Mouse (Mus musculus): ENCODE measurements around the gene Zfp292. TPM values are rescaled to one million over a fixed set of nuclear protein-coding genes. Genes with fewer than 3 reads are reported as not detected.
"Not testable (repeated sequence)": the region's sequence is repeated elsewhere in the genome, so short reads cannot be mapped to it uniquely, and the experiment has no call there.

The Zfp292 gene
- total RNA-seq (2015; ENCODE audit: low replicate concordance) (9.2 and 10.4 TPM in 2 replicates), total RNA-seq (2017; ENCODE audit: low replicate concordance) (6.4 and 7.8 TPM in 2 replicates)

DNA sequence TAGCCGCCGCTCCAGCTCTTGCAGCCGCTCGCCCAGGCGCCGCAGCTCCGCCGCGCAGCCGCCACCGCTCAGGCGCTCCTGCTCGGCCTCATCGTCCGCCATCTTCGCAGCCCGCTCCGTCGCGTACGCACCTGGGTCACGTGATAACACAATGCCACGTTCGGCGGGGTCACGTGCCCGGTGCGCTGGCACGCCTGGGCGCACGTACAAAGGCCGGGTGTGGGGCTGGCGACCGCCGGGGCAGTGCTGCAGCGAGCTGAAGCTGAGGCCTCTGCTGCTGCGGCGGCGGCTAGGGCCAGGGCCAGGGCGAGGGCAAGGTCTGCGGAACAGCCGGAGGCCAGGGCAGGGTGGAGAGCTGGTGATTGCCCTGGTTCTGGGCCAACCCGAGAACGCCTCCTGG, at the start of gene Zfp292:
TSS of gene Zfp292 (minus strand) at position 143 of the 400 bp plus-strand sequence.
- peak; percentile 90 for ATAC-seq (replicated peaks; ENCODE audit: low FRiP score, poor library complexity, severe bottlenecking)

DNA sequence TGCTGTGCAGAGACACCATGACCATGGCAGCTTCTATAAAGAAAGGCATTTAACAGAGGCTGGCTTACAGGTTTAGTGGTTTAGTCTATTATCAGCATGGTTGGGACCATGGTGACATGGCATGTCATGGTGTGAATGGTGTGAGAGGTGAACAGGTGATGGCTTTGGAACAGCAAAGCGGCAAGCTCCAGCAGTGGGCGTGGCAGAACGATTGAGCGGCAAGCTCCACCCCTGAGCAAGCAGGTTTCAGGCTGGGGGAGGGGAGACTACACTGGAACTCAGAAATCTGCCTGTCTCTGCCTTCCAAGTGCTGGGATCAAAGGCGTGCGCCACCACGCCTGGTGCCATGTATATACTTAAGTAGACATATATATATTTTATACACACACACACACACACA, 45.6 kb upstream of the Zfp292 start:
- not testable (repeated sequence) for ATAC-seq (replicated peaks; ENCODE audit: low FRiP score, poor library complexity, severe bottlenecking)

DNA sequence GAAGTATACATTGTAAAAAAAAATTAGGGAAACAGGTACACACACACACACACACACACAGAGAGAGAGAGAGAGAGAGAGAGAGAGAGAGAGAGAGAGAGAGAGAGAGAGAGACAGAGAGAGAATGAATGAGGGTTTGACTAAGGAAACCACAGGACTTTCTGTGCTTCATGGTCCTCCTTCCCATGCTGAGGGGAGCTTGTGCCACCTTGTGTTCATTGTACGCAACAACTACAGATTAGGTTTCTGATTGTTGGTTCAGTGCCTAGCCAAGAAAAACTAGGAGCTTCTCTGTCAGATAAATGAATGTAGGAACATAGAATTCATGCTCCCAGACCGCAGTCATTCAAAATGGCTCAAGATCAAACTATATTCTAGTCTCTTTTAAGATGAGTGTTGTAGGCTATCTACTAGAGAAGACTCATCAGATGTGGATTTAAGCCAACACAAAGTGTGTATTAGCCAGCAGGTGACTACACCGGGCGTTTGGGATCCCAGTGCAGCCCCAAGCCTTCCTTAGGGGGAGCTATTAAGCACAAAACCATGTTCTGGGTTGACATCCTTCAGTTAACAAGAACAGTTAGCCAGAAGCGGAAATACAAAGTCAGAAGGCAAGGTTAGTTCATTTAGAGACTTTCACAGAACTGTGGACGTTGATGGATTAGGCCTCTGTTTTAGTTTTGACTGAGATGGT, 39.6 kb upstream of the Zfp292 start:
- no peak for ATAC-seq (replicated peaks; ENCODE audit: low FRiP score, poor library complexity, severe bottlenecking)

DNA sequence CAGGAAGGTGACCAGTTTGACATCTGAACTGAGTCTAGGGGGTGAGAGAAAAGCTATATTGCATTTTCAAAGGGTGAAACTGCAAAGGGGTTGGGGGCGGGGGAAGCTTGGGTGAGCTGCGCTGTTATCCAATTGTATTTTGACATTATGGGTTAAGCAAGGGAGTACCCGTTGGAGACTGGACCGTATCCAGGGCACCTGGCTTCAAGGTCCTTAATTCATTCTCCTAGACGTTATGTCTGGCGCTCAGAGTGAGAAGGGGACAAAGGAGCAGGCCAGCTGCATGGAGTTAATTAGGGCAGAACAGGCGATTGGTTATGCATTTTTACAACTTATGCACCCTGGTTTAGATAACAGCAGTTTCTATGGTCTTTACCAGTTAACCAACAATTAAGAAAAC, 34.6 kb upstream of the Zfp292 start:
- no peak for ATAC-seq (replicated peaks; ENCODE audit: low FRiP score, poor library complexity, severe bottlenecking)

DNA sequence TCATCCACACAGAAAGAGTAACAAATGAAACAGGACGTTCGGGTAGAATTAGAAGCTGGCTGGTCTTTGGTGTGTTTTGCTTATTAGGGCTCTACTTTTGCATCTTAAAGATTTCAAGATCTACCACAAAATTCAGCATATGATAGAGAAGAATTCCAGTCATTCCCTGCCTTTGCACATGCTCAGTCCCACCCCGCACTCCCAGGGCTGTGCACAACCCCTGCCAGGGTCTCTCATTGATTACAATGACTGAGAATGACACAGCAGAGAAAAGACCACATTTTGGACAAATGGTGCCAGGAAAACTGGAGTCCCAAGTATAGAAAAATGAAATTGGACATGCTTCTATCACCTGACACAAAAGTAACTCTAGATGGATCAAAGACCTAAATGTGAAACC, 29.4 kb upstream of the Zfp292 start:
- ATAC-seq (replicated peaks; ENCODE audit: low FRiP score, poor library complexity, severe bottlenecking): no peak

DNA sequence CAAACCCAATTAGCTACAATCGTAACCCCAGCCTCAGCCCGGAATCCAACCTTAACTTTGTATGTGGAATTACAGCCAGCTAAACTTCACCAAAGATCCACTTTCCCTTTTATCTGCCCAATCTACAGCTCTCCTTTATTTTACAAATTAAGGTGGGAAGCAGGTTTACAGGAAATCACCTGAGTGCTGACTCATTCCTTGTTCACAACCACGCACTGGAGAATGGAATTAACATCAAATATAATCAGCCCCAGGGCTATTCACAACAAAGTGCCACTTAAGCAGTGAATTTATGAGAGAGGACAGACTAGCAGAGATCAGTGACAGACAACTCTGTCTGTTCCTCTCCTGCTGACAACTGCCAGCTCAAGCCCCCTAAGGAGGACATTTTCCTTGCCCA, 28.6 kb upstream of the Zfp292 start:
- no peak for ATAC-seq (replicated peaks; ENCODE audit: low FRiP score, poor library complexity, severe bottlenecking)

DNA sequence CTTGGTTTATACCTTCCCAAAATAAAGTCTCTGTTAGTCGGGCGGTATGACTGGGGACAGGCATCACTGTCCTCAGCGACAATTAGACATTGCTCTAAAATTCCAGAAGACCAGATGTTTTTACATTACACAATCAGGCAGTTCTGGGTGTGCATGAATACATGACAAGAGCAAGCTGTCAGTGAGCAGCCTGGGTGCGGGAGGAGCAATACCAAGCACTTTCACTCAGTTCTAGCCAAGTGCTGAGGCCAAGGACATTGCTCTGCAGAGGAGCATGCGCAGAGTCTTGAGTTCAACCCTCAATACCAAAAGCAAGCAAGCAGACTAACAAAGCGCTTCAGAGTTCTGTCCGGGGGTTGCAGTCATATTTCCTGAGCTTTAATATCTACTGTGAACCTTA, 25.4 kb upstream of the Zfp292 start:
- ATAC-seq (replicated peaks; ENCODE audit: low FRiP score, poor library complexity, severe bottlenecking): no peak

DNA sequence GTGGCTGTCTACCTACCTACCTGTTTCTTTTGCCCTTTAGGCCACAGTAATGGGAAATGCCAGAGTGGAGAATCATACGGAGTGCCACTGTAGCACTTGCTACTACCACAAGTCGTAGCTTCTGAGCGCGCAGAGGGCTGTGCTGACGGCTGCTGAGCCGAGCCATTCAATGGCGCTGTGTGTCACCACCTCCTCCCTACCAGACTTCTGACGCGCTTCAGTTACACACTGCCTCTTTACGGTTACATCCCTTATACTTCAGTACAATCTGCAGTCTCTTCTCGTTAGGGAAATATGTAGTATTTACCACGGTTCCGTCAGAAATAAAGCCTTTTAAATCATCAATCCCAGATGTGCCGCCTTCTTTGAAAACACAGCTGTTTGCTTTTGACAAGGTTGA, 24.3 kb upstream of the Zfp292 start:
- ATAC-seq (replicated peaks; ENCODE audit: low FRiP score, poor library complexity, severe bottlenecking): no peak

DNA sequence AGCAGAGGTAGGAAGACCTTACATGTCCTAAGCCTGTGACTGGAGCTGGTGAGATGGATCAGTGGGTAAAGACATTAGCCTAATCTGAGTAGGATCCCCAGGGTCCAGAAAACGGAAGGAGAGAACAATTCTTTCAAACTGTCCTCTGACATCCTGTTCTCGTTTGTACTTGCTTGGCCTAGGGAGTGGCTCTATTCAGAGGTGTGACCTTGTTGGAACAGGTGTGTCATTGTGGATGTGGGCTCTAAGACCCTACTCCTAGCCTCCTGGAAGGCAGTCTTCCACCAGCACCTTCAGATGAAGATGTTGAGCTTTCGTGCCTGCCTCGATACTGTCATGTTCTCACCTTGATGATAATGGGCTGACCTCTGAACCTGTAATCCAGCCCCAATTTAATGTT, 23.4 kb upstream of the Zfp292 start:
- ATAC-seq (replicated peaks; ENCODE audit: low FRiP score, poor library complexity, severe bottlenecking): no peak

DNA sequence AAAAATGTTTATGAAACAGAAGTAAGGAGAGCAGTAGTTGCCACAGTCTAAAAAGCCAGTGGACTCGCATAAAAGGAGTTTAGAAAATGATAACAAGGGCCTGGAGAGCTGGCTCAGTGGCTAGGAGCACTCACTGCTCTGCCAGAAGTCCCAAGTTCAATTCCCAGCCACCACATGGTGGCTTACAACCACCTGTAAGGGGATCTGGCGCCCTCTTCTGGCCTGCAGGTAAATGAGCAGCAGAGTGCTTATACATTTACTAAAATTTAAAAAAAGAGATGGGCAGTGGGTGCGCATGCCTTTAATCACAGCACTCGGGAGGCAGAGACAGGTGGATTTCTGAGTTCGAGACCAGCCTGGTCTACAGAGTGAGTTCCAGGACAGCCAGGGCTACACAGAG, 22.6 kb upstream of the Zfp292 start:
- no peak for ATAC-seq (replicated peaks; ENCODE audit: low FRiP score, poor library complexity, severe bottlenecking)

DNA sequence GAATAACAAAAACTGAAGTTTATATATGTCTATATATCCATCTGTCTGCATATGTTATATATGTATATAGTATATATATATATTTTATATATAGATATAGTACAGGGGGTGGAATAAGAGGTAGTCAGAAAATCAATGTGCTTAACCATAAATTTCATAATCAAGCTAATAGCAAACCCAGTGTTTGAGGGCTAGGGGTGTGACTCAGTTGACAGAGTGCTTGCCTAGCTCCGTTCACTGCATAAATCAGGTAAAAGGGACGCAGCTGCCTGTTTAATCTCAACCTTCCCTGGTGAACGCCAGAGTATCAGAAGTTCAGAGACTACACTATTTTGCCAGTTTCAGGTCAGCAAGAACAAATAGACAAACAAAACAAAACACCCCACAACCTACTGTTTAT, 18.8 kb upstream of the Zfp292 start:
- ATAC-seq (replicated peaks; ENCODE audit: low FRiP score, poor library complexity, severe bottlenecking): not testable (repeated sequence)

DNA sequence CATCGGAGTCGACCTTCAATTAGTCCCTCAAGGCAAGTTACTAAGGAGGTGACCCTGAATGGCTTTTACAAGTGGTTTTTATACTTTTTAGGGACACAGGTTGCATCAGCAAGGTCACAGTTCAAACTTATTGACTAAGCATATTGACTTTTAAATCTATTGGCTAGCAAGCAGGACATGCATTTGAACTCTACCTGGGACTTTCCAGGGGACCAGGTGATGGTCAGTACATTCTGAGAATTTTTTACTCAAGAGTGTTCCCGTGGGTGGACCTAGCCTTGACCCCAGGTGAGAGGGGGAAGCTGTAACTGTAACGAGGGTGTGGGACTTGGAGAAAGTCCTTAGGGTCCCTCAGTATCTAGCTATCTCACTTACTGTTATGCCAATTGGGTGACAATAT, 18.4 kb upstream of the Zfp292 start:
- ATAC-seq (replicated peaks; ENCODE audit: low FRiP score, poor library complexity, severe bottlenecking): no peak

DNA sequence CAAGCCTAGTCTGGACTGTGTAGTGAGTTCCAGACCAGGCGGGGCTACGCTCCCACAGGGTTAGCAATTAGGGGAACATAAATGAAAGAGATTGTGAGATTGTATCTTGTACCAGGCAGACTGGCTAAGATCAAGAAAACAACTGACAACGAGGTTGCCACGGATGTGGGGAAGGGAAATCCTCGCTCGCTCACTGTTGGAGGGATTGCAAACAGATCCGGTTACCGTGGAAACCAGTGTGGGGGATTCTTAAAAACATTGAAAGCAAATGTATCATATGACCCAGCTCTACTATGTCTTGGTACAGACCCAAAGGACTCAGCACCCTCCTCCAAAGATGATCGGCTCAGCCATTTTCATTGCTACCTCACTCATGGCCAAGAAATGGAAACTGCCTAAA, 17.4 kb upstream of the Zfp292 start:
- no peak for ATAC-seq (replicated peaks; ENCODE audit: low FRiP score, poor library complexity, severe bottlenecking)

DNA sequence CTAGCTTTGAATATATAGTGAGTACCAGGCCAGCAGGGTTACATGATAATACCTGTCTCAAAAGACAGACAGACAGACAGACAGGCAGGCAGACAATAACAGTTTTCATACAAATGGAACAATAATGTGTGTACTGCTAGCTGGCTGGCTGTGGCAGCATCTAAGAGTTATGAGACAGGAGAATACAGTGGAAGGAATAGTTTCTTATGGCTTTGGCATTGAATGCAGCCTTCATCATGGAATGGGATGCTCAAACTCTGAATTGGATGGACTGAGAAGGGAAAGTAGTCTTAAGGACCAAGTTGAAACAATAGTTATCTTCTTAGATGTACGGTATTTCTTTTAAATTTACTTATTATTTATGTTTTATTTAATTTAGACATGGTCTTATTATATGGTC, 16.6 kb upstream of the Zfp292 start:
- ATAC-seq (replicated peaks; ENCODE audit: low FRiP score, poor library complexity, severe bottlenecking): no peak

DNA sequence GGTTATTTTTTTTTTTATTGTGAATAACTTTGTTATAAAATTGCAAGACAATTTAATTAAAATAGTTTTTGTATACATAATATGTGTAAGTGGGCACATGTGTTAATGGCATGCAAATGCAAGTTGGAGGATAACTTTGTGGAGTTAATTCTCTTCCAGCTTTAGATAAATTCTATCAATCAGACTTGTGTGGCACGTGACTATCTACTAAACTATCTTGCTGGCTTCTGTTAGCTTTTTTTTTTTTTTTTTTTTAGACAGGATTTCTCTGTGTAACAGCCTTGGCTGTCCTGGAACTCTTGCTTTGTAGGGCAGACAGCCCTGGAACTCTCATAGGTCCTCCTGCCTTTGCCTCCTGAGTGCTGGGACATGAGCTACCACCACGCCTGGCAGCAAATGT, 15.7 kb upstream of the Zfp292 start:
- no peak for ATAC-seq (replicated peaks; ENCODE audit: low FRiP score, poor library complexity, severe bottlenecking)

DNA sequence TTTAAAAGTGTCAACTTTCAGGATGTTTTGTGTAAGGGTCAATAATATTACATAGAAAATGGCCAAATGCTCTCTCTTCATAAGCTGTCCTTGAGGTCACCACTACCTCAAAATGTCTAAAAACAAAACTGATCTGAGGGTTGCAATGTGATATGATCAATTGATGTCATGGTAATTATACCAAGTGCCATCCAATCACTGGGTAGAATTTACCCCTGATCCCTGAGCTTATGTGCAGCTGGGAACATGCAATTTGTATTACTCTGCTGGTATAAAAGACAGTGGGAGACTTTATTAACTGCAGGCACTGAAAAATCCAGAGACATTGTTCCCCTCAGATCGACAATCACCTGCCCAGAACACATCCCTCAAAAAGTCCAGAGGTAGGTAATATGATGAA, 10.7 kb upstream of the Zfp292 start, which contains the start of gene Cga:
TSS of gene Cga (plus strand) at position 301 of the 400 bp plus-strand sequence.
- ATAC-seq (replicated peaks; ENCODE audit: low FRiP score, poor library complexity, severe bottlenecking): no peak

DNA sequence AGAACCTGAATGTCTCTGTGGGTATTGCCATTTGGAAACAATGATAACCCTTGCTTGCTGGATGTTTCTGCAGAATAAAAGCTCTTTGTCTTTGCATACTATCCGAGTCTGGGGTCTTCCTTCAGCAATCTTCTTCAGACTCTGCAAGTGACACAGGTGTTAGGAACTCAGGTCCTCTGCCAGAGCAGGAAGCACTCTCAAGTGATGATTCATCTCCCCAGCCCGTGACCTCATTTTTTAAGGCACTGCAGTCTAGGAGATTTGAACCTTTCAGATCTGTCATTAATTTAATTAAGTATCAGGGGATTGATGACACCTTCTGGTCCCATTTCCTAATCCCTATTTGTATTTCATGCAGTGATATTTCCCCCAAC, 7.0 kb upstream of the Zfp292 start:
- ATAC-seq (replicated peaks; ENCODE audit: low FRiP score, poor library complexity, severe bottlenecking): no peak

DNA sequence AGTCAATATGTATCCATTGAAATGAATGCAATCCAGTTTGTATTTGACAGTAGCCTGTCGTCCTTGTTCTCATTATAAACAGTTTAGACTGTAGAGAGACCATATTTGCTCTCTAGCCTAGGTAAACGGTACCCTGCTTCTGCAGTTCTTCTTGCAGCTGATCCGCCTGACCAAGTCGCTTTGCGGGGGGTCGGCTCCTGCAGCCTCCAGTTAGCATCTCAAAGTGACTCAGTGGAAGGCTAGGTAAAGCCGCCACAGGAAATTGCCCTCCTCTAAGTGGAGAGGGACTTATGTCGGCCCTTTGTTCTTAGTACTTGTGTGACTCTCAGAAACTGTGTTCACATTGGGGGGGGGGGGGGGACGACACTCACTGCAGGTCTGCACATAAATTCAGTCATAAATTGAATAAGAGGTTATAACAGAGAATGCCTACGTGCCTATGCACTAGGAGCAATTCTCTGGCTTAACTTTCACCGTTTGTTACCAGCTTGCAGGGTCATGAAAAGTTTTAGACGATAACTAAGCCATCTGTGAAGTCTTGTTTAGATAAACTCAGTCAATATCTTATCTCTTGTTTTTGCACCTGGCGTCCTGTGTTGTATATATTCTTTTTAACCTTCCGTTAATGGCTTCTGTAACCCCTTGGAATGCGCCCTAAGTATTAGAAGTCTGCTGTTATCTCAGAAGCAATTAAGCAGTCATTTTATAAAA, 6.5 kb upstream of the Zfp292 start:
- ATAC-seq (replicated peaks; ENCODE audit: low FRiP score, poor library complexity, severe bottlenecking): no peak

DNA sequence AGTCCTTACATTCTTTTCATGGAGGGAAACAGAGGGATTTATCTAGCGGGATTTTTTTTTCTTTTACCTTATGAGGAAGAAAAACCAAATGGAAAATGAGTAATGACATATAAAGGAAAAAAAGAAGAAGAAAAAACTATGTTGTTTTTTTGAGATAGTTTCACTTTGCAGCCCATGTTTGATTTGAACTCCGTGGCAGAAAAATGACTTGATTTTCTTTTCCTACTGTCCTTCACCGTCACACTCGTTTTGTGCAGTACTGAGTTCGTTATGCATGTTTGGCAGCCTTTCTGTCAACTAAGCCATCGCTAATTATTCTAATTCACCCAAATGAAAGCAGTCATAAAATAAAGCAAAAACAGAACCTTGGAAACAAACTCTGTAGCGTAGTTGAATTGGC, 4.5 kb upstream of the Zfp292 start:
- no peak for ATAC-seq (replicated peaks; ENCODE audit: low FRiP score, poor library complexity, severe bottlenecking)

DNA sequence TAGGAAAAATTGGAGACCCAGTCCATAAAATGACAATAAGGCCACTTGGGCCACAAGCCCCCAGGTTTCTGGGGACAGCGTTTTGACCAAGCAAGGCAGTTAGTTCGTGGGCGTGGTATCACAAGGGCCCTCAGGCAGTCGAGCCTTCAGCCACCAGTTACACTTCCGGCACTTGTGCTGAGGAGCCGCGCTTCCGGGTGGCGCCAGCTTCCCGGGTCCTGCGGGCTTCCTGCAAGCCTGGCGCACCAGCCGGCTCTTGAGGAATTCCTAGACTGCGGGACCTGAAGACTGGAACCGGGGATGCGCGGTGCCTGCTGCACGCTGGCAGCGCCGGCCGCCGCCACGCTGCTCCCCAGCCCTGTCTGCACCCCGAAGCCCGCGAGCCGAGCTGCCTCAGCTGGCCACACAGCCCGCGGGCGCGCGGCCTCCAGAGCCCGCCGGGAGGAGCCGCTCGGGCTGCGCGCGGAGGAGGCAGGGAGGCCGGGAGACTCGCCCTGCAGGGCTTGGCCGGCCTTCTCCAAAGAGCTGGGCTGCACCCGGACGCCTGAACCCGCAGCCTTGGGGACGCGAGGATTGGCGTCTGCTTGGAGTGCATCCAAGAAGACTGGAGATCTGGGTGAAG, 3.8 kb upstream of the Zfp292 start:
- peak; percentile 83 for ATAC-seq (replicated peaks; ENCODE audit: low FRiP score, poor library complexity, severe bottlenecking)

Measured in erythroblast, adult 5-6 weeks (primary cell).